Mouse (Mus musculus) heart, postnatal 0 days (tissue): ENCODE measurements around the gene Hip1r.

Source experiments
- CTCF ChIP-seq: IDR thresholded peaks from 2 replicates; pipeline ENCODE4 v1.5.1; 2016; ENCODE audit warnings: antibody characterized with exemption, control low read depth, low read depth
- EP300 ChIP-seq: IDR thresholded peaks from 2 replicates; pipeline ENCODE4 v1.6.1; 2016; ENCODE audit warnings: antibody characterized with exemption, low read depth

GRCm38 (mm10) chr5:124045453-124046010 is 72.1 kb downstream of the Hip1r start:
- TF ChIP-seq CTCF (no peak), EP300 (no peak)
